Mouse (Mus musculus) neural tube, embryonic 15.5 days (tissue): ENCODE measurements around the gene Lsm11. TPM values are rescaled to one million over a fixed set of nuclear protein-coding genes. Genes with fewer than 3 reads are reported as not detected.

ENCODE experiments used
- ATAC-seq: fragments of 200-750 bp; cut with Nextera tagmentation; 2 replicates; pipeline ENCODE4 v1.8.0; 2017; ENCODE audit warnings: mild to moderate bottlenecking, moderate TSS enrichment, moderate library complexity; ENCODE audit not compliant: low FRiP score
- H3K27ac ChIP-seq: fragments of 300-500 bp; sonication (generic); replicated peaks from 2 replicates; pipeline ENCODE4 v1.5.1; 2015; ENCODE audit warnings: mild to moderate bottlenecking, inconsistent platforms
- H3K27me3 ChIP-seq: fragments of 300-500 bp; sonication (generic); replicated peaks from 2 replicates; pipeline ENCODE4 v1.6.1; 2015; ENCODE audit warnings: inconsistent platforms
- H3K36me3 ChIP-seq: fragments of 300-500 bp; sonication (generic); 2 replicates; pipeline ENCODE4 v1.6.1; 2015; ENCODE audit warnings: inconsistent platforms
- H3K4me1 ChIP-seq: fragments of 300-500 bp; sonication (generic); 2 replicates; pipeline ENCODE4 v1.6.1; 2015; ENCODE audit warnings: inconsistent platforms
- H3K4me2 ChIP-seq: fragments of 300-500 bp; sonication (generic); 2 replicates; pipeline ENCODE4 v1.6.1; 2015; ENCODE audit warnings: inconsistent platforms, mild to moderate bottlenecking, moderate library complexity
- H3K4me3 ChIP-seq: fragments of 300-500 bp; sonication (generic); replicated peaks from 2 replicates; pipeline ENCODE4 v1.5.1; 2015; ENCODE audit warnings: mild to moderate bottlenecking, inconsistent platforms
- H3K9ac ChIP-seq: fragments of 300-500 bp; sonication (generic); replicated peaks from 2 replicates; pipeline ENCODE4 v1.6.1; 2015; ENCODE audit warnings: mild to moderate bottlenecking, inconsistent platforms
- H3K9me3 ChIP-seq: fragments of 300-500 bp; sonication (generic); replicated peaks from 2 replicates; pipeline ENCODE4 v1.6.1; 2016; ENCODE audit warnings: inconsistent platforms
- WGBS: fragments of 180-500 bp; shearing (Covaris S2); methylation state at CpG from one replicate; pipeline ENCODE4 v1.1.7; 2015; ENCODE audit warnings: mixed read lengths; 5-methylcytosine and 5-hydroxymethylcytosine counted together
- polyA plus RNA-seq: library from polyadenylated mRNA; unstranded; fragments of >200 nt; fragmentation: Nextera tagmentation; extraction: Ambion mirVana; gene quantifications from 2 replicates; pipeline ENCODE4 v1.2.1, GENCODE M21; 2015

Gene Lsm11
- polyA plus RNA-seq, 1 experiment from 2014 or later, result 24.5 TPM

GRCm38 (mm10) chr11:45906109-45906786 lies 38.5 kb downstream of the Lsm11 start:
- WGBS, result 92% methylated on average over 8 of the region's 8 CpGs
- Histone ChIP-seq H3K27me3 (no peaks in the 10 kb centered on the region), H3K36me3 (peaks cover 48% of the 10 kb centered on the region), H3K4me1 (no peaks in the 10 kb centered on the region), H3K27ac (no peak overlapping the region), H3K4me2 (no peak overlapping the region), H3K9me3 (no peaks in the 10 kb centered on the region), H3K9ac (no peak overlapping the region), H3K4me3 (no peak overlapping the region)
- ATAC-seq, result no peak

GRCm38 (mm10) chr11:45900233-45901015 lies 44.3 kb downstream of the Lsm11 start:
- peak; percentile 50; the same call in 1 of the 2 replicates for ATAC-seq
- Histone ChIP-seq H3K27me3 (no peaks in the 10 kb centered on the region), H3K4me1 (peaks cover 9% of the 10 kb centered on the region; the same call in 1 of the 2 replicates), H3K9ac (no peak overlapping the region), H3K27ac (no peak overlapping the region), H3K4me2 (no peak overlapping the region), H3K36me3 (peaks cover 15% of the 10 kb centered on the region), H3K4me3 (no peak overlapping the region), H3K9me3 (no peaks in the 10 kb centered on the region)
- 53% methylated on average over 11 of the region's 11 CpGs for WGBS

GRCm38 (mm10) chr11:45897392-45897791 lies 47.3 kb downstream of the Lsm11 start:
- WGBS, result 91% methylated on average over 2 of the region's 2 CpGs
- Histone ChIP-seq H3K27me3 (no peaks in the 10 kb centered on the region), H3K4me2 (no peak overlapping the region), H3K4me1 (peaks cover 9% of the 10 kb centered on the region; the same call in 1 of the 2 replicates), H3K9me3 (no peaks in the 10 kb centered on the region), H3K27ac (no peak overlapping the region), H3K4me3 (no peak overlapping the region), H3K9ac (no peak overlapping the region), H3K36me3 (peaks cover 37% of the 10 kb centered on the region)
- no peak for ATAC-seq

GRCm38 (mm10) chr11:45892861-45893360 lies 51.8 kb downstream of the Lsm11 start:
- WGBS, result 95% methylated on average over 5 of the region's 5 CpGs
- peaks cover 63% of the 10 kb centered on the region for H3K36me3 ChIP-seq
- no peak for ATAC-seq

GRCm38 (mm10) chr11:45890423-45890822 lies 54.3 kb downstream of the Lsm11 start:
- 94% methylated on average over 20 of the region's 20 CpGs for WGBS
- ATAC-seq, result no peak
- Histone ChIP-seq H3K36me3 (peaks cover 66% of the 10 kb centered on the region), H3K9me3 (no peaks in the 10 kb centered on the region), H3K27me3 (no peaks in the 10 kb centered on the region), H3K4me1 (peaks cover 7% of the 10 kb centered on the region; the same call in 1 of the 2 replicates), H3K27ac (no peak overlapping the region), H3K4me2 (no peak overlapping the region), H3K9ac (no peak overlapping the region), H3K4me3 (no peak overlapping the region)

More at GRCm38 (mm10) chr11:45892861-45893360, 51.8 kb downstream of the Lsm11 start:
- no peaks in the 10 kb centered on the region for H3K27me3 ChIP-seq
- H3K4me3 ChIP-seq, result no peak overlapping the region
- H3K4me1 ChIP-seq, result no peaks in the 10 kb centered on the region
- no peak overlapping the region for H3K4me2 ChIP-seq
- no peak overlapping the region for H3K9ac ChIP-seq
- no peaks in the 10 kb centered on the region for H3K9me3 ChIP-seq
- no peak overlapping the region for H3K27ac ChIP-seq

- Histone ChIP-seq H3K4me2 (no peak overlapping the region), H3K27ac (no peak overlapping the region), H3K9me3 (no peaks in the 10 kb centered on the region), H3K36me3 (peaks cover 62% of the 10 kb centered on the region), H3K27me3 (no peaks in the 10 kb centered on the region), H3K9ac (no peak overlapping the region), H3K4me3 (no peak overlapping the region), H3K4me1 (peaks cover 7% of the 10 kb centered on the region; the same call in 1 of the 2 replicates)
- no peak for ATAC-seq
- WGBS, result 86% methylated on average over 3 of the region's 3 CpGs
These were observed 54.8 kb downstream of the Lsm11 start for GRCm38 (mm10) chr11:45889981-45890380.

- H3K9me3 ChIP-seq, result no peaks in the 10 kb centered on the region
- H3K4me2 ChIP-seq, result no peak overlapping the region
- no peak overlapping the region for H3K4me3 ChIP-seq
- no peak overlapping the region for H3K9ac ChIP-seq
- H3K36me3 ChIP-seq, result peaks cover 48% of the 10 kb centered on the region
- H3K27ac ChIP-seq, result no peak overlapping the region
- H3K27me3 ChIP-seq, result no peaks in the 10 kb centered on the region
- 92% methylated on average over 9 of the region's 9 CpGs for WGBS
- no peak for ATAC-seq
- H3K4me1 ChIP-seq, result peaks cover 12% of the 10 kb centered on the region
These were observed 56.2 kb downstream of the Lsm11 start for GRCm38 (mm10) chr11:45888471-45889030.

- H3K4me3 ChIP-seq, result no peak overlapping the region
- H3K36me3 ChIP-seq, result peaks cover 29% of the 10 kb centered on the region
- H3K9ac ChIP-seq, result no peak overlapping the region
- no peaks in the 10 kb centered on the region for H3K27me3 ChIP-seq
- H3K4me2 ChIP-seq, result no peak overlapping the region
- no peaks in the 10 kb centered on the region for H3K9me3 ChIP-seq
- WGBS, result 56% methylated on average over 5 of the region's 5 CpGs
- no peak overlapping the region for H3K27ac ChIP-seq
- peaks cover 22% of the 10 kb centered on the region for H3K4me1 ChIP-seq
- peak; percentile 39; the same call in 1 of the 2 replicates for ATAC-seq
These were observed 58.1 kb downstream of the Lsm11 start for GRCm38 (mm10) chr11:45886596-45886995.

- Histone ChIP-seq H3K9me3 (no peaks in the 10 kb centered on the region), H3K27me3 (no peaks in the 10 kb centered on the region), H3K4me2 (no peak overlapping the region), H3K9ac (no peak overlapping the region), H3K4me3 (no peak overlapping the region), H3K27ac (no peak overlapping the region), H3K4me1 (peaks cover 26% of the 10 kb centered on the region), H3K36me3 (peaks cover 25% of the 10 kb centered on the region)
- WGBS, result 77% methylated on average over 5 of the region's 5 CpGs
- ATAC-seq, result no peak
These were observed 59.0 kb downstream of the Lsm11 start for GRCm38 (mm10) chr11:45885606-45886230.

- Histone ChIP-seq H3K27me3 (no peaks in the 10 kb centered on the region), H3K9ac (no peak overlapping the region), H3K27ac (no peak overlapping the region), H3K4me2 (no peak overlapping the region), H3K4me3 (no peak overlapping the region), H3K9me3 (no peaks in the 10 kb centered on the region), H3K36me3 (peaks cover 18% of the 10 kb centered on the region), H3K4me1 (peaks cover 32% of the 10 kb centered on the region)
- WGBS, result 39% methylated on average over 4 of the region's 4 CpGs
- ATAC-seq, result no peak
These were observed 60.7 kb downstream of the Lsm11 start for GRCm38 (mm10) chr11:45884029-45884428.

- ATAC-seq, result no peak
- 53% methylated on average over 8 of the region's 8 CpGs for WGBS
- H3K27ac ChIP-seq, result no peak overlapping the region
- H3K9ac ChIP-seq, result no peak overlapping the region
- H3K27me3 ChIP-seq, result no peaks in the 10 kb centered on the region
- H3K4me3 ChIP-seq, result no peak overlapping the region
- H3K4me1 ChIP-seq, result peaks cover 32% of the 10 kb centered on the region
- no peaks in the 10 kb centered on the region for H3K9me3 ChIP-seq
- H3K4me2 ChIP-seq, result no peak overlapping the region
- H3K36me3 ChIP-seq, result peaks cover 12% of the 10 kb centered on the region
These were observed 61.3 kb downstream of the Lsm11 start for GRCm38 (mm10) chr11:45883270-45883931.
